Mouse (Mus musculus) intestine, embryonic 14.5 days (tissue): ENCODE results near the gene March10. TPM values are rescaled to one million over a fixed set of nuclear protein-coding genes. Genes with fewer than 3 reads are reported as not detected.

ENCODE experiments used
- ATAC-seq: fragments of 200-750 bp; cut with Nextera tagmentation; replicated peaks from 2 replicates; pipeline ENCODE4 v1.8.0; 2017; ENCODE audit warnings: low read depth, moderate number of reproducible peaks, moderate TSS enrichment, moderate library complexity; ENCODE audit not compliant: low FRiP score, low TSS enrichment
- DNase-seq: peaks from one replicate; pipeline ENCODE4 v3.0.0-alpha.2; 2018; ENCODE audit warnings: low spot score
- H3K27ac ChIP-seq: fragments of 300-500 bp; sonication (generic); 2 replicates; pipeline ENCODE4 v1.5.1; 2014; ENCODE audit warnings: low read depth, mild to moderate bottlenecking, control low read depth
- H3K27me3 ChIP-seq: fragments of 300-500 bp; sonication (generic); replicated peaks from 2 replicates; pipeline ENCODE4 v1.6.1; 2014; ENCODE audit warnings: low read length, control low read depth; ENCODE audit not compliant: control insufficient read depth, insufficient read depth
- H3K36me3 ChIP-seq: fragments of 300-500 bp; sonication (generic); 2 replicates; pipeline ENCODE4 v1.6.1; 2014; ENCODE audit warnings: low read length, control low read depth; ENCODE audit not compliant: control insufficient read depth, insufficient read depth
- H3K4me1 ChIP-seq: fragments of 300-500 bp; sonication (generic); replicated peaks from 2 replicates; pipeline ENCODE4 v1.6.1; 2014; ENCODE audit warnings: low read length, control low read depth, mixed read lengths; ENCODE audit not compliant: control insufficient read depth, insufficient read depth
- H3K4me2 ChIP-seq: fragments of 300-500 bp; sonication (generic); 2 replicates; pipeline ENCODE4 v1.6.1; 2014; ENCODE audit warnings: low read length
- H3K4me3 ChIP-seq: fragments of 300-500 bp; sonication (generic); 2 replicates; pipeline ENCODE4 v1.5.1; 2014; ENCODE audit warnings: low read depth, low read length, control low read depth, mixed read lengths
- H3K9ac ChIP-seq: fragments of 300-500 bp; sonication (generic); 2 replicates; pipeline ENCODE4 v1.6.1; 2014; ENCODE audit warnings: mild to moderate bottlenecking, low read length
- H3K9me3 ChIP-seq: fragments of 300-500 bp; sonication (generic); 2 replicates; pipeline ENCODE4 v1.6.1; 2016; ENCODE audit warnings: low read length, control low read depth; ENCODE audit not compliant: control insufficient read depth
- WGBS: fragments of 180-500 bp; shearing (Covaris S2); extraction: QIAGEN DNeasy Blood & Tissue Kit; methylation state at CpG from one replicate; pipeline ENCODE4 v1.1.7; 2014; 5-methylcytosine and 5-hydroxymethylcytosine counted together
- polyA plus RNA-seq: library from polyadenylated mRNA; unstranded; fragments of >200 nt; fragmentation: Nextera tagmentation; extraction: Ambion mirVana; gene quantifications from 2 replicates; pipeline ENCODE4 v1.2.1, GENCODE M21; 2014

Gene March10
- polyA plus RNA-seq, 1 experiment from 2014 or later: not detected

DNA sequence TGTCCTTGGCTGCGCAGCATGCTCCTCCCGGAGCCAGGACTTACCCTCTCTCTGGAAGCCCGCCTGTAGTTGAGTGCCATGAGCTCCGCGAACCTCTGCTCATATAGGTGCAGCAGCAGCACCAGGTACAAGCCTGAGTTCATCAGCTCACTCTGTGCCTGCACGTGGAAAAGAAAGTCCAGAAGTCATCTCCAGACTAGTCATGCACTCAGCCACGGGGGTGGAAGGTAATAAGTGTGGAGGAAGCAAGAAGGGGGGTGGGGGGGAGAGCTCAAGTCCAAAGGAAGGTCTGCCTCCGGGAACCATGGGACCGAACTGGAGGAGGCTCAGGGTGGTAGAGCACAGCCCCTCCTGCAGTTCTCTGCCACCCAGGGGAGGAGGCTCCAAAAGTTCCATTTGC lies 84.7 kb downstream of the March10 start:
- ATAC-seq: no peak
- DNase-seq: no peak

DNA sequence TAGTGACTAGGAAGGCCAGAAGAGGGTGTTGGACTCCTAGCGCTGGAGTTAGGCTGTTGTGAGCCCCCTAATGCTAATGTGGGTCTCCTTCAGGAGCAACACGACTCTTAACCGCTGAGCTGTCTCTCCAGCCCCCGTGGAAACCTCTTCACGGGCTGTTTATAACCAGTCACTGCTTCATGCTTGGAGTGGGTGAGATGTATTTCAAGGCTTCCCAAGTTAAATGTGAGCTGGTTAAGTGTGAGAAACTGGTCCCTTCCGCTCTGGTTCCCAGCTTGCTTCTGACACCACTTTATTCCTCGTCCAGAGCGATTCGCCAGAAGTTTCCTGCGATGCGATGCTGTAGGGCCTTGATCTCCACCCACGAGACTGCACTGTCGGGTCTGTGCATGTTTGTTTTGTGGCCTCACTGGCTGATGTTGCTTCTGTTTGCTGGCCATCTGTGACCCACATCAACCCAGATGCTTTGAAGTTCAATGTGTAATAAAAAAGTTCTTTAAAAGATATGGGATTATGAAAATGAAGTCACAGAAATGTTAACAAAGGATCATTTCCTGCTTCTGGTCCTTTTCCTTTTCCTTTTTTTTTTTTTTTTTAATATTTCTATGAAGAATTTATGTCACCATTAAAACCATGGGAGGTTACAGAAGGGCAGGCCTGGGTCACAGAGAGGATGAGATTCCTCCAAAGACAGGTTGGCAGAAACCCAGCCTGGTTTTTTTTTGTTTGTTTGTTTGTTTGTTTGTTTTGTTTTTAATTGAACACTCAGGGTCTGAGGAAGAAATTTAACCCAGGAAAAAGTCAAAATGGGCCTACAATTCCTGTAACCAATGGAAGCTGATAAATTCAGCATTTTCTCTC lies 86.8 kb downstream of the March10 start:
- Histone ChIP-seq H3K9me3 (no peaks in the 10 kb centered on the region), H3K27me3 (no peaks in the 10 kb centered on the region), H3K4me2 (no peak overlapping the region), H3K4me1 (peaks cover 8% of the 10 kb centered on the region), H3K4me3 (no peak overlapping the region), H3K9ac (no peak overlapping the region), H3K27ac (no peak overlapping the region), H3K36me3 (no peaks in the 10 kb centered on the region)
- DNase-seq (no peak), ATAC-seq (no peak)
- WGBS: 83% methylated on average over 13 of the region's 13 CpGs

More for the DNA sequence above, 84.7 kb downstream of the March10 start:
- H3K27me3 ChIP-seq: no peaks in the 10 kb centered on the region
- H3K36me3 ChIP-seq: no peaks in the 10 kb centered on the region
- H3K9ac ChIP-seq: no peak overlapping the region
- H3K4me1 ChIP-seq: no peaks in the 10 kb centered on the region
- 78% methylated on average over 9 of the region's 9 CpGs for WGBS
- no peaks in the 10 kb centered on the region for H3K9me3 ChIP-seq
- H3K4me3 ChIP-seq: no peak overlapping the region
- H3K27ac ChIP-seq: no peak overlapping the region
- H3K4me2 ChIP-seq: no peak overlapping the region

GRCm38 (mm10) chr11:105368833-105369232 lies 87.7 kb downstream of the March10 start:
- 82% methylated on average over 5 of the region's 5 CpGs for WGBS
- no peak for ATAC-seq

DNA sequence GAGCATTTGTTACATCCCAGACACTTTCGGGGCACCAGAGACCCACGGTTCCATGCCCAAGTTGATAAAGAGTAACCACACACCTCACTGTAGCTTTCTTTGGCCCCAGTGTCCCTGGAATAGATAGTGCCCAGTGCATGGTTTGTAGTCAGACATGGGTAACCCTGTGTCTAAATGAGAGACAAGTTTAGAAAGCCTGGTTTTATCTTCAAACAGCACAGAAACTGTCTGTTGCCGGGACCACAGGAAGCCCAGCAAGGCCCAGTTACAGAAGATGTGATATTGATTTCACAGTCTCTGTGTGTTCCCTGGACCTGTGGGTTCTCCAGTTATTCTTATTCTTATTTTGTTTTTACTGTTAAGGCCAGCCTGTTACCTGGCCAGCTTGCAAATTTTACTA lies 89.4 kb downstream of the March10 start:
- peaks cover 24% of the 10 kb centered on the region for H3K4me1 ChIP-seq
- 76% methylated on average over 3 of the region's 3 CpGs for WGBS
- H3K36me3 ChIP-seq: no peaks in the 10 kb centered on the region
- no peak overlapping the region for H3K27ac ChIP-seq
- DNase-seq (no peak), ATAC-seq (no peak)
- H3K9me3 ChIP-seq: no peaks in the 10 kb centered on the region
- no peaks in the 10 kb centered on the region for H3K27me3 ChIP-seq
- no peak overlapping the region for H3K9ac ChIP-seq
- no peak overlapping the region for H3K4me2 ChIP-seq
- H3K4me3 ChIP-seq: no peak overlapping the region

More at GRCm38 (mm10) chr11:105368833-105369232, 87.7 kb downstream of the March10 start:
- no peaks in the 10 kb centered on the region for H3K9me3 ChIP-seq
- no peak overlapping the region for H3K27ac ChIP-seq
- peaks cover 17% of the 10 kb centered on the region for H3K4me1 ChIP-seq
- no peak overlapping the region for H3K4me2 ChIP-seq
- no peak overlapping the region for H3K9ac ChIP-seq
- DNase-seq: no peak
- H3K27me3 ChIP-seq: no peaks in the 10 kb centered on the region
- H3K4me3 ChIP-seq: no peak overlapping the region
- H3K36me3 ChIP-seq: no peaks in the 10 kb centered on the region

DNA sequence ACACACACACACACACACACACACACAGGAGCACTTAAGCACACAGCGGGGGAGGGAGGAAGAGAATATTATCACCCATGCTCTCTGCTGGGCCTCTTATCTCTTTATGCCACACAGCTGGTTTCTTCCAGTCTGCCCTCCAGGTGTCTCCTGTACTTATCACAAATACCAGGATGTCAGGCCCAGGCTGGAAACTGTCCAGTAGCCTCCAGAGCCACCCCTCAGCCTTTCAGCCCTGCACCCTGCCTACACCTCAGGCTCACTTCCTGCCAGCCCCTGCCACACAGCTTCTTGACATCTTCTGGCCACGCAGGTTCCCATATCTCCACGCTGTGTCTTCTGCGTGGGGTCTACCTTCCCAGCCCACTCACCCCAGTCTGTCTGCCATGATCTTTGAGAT lies 90.5 kb downstream of the March10 start:
- Histone ChIP-seq H3K9me3 (no peaks in the 10 kb centered on the region), H3K27ac (no peak overlapping the region), H3K4me2 (no peak overlapping the region), H3K36me3 (no peaks in the 10 kb centered on the region), H3K4me1 (peaks cover 24% of the 10 kb centered on the region), H3K4me3 (no peak overlapping the region), H3K9ac (no peak overlapping the region), H3K27me3 (no peaks in the 10 kb centered on the region)
- no peak for ATAC-seq
- WGBS: 53% methylated on average over 3 of the region's 4 CpGs
- DNase-seq: no peak

- Histone ChIP-seq H3K9me3 (no peaks in the 10 kb centered on the region), H3K27ac (no peak overlapping the region)
Observed at GRCm38 (mm10) chr11:105365611-105366010, 90.9 kb downstream of the March10 start.

GRCm38 (mm10) chr11:105364386-105365065 lies 92.0 kb downstream of the March10 start:
- 19% methylated on average over 12 of the region's 12 CpGs for WGBS
- no peak for ATAC-seq
- Histone ChIP-seq H3K36me3 (no peaks in the 10 kb centered on the region), H3K4me1 (peaks cover 24% of the 10 kb centered on the region), H3K9me3 (no peaks in the 10 kb centered on the region), H3K27ac (peak overlapping the region; percentile 29), H3K9ac (no peak overlapping the region), H3K4me2 (peak overlapping the region; percentile 92), H3K27me3 (no peaks in the 10 kb centered on the region), H3K4me3 (no peak overlapping the region)
- no peak for DNase-seq

More at GRCm38 (mm10) chr11:105365611-105366010, 90.9 kb downstream of the March10 start:
- no peak for ATAC-seq
- no peak overlapping the region for H3K4me2 ChIP-seq
- WGBS: 79% methylated on average over 3 of the region's 3 CpGs
- no peaks in the 10 kb centered on the region for H3K36me3 ChIP-seq
- H3K4me3 ChIP-seq: no peak overlapping the region
- no peak overlapping the region for H3K9ac ChIP-seq
- DNase-seq: no peak
- no peaks in the 10 kb centered on the region for H3K27me3 ChIP-seq
- peaks cover 24% of the 10 kb centered on the region for H3K4me1 ChIP-seq

GRCm38 (mm10) chr11:105363598-105364385 lies 92.7 kb downstream of the March10 start:
- H3K4me1 ChIP-seq: peaks cover 24% of the 10 kb centered on the region
- DNase-seq (peak; percentile 63), ATAC-seq (no peak)
- peak overlapping the region; percentile 56 for H3K4me3 ChIP-seq
- peak overlapping the region; percentile 92 for H3K4me2 ChIP-seq
- no peaks in the 10 kb centered on the region for H3K36me3 ChIP-seq
- 38% methylated on average over 12 of the region's 12 CpGs for WGBS
- peak overlapping the region; percentile 29; the same call in 1 of the 2 replicates for H3K27ac ChIP-seq
- peak overlapping the region; percentile 60; the same call in 1 of the 2 replicates for H3K9ac ChIP-seq
- H3K27me3 ChIP-seq: no peaks in the 10 kb centered on the region
- no peaks in the 10 kb centered on the region for H3K9me3 ChIP-seq
